In genomic region chr19:50642121-50642520, GRCm38 (mm10) we compare ENCODE assay signal across 26 mouse cellular contexts. TPM values are rescaled to one million over a fixed set of nuclear protein-coding genes. Genes with fewer than 3 reads are reported as not detected.
A peak's percentile ranks its signal among the peaks of the same experiment; 100 is the strongest.
DNase-seq lines count a peak whose midpoint lies in the region; ATAC-seq lines count a peak whose summit lies in the region.
"Had no signal": no experiment of that assay in that cellular context is flagged by ENCODE, and none has a peak within 500 bp of the region (broad histone marks: within the 10 kb centered on the region; RNA-seq: fewer than 3 reads in every experiment).

No protein-coding gene starts in this region.

- no peaks in the 10 kb centered on the region for H3K36me3 ChIP-seq in embryonic facial prominence, embryonic 14.5 days (ENCODE audit: control insufficient read depth, insufficient read depth, low read length)
- no peaks in the 10 kb centered on the region for H3K36me3 ChIP-seq in embryonic facial prominence, embryonic 10.5 days (replicated peaks)
- H3K36me3 ChIP-seq: embryonic facial prominence, embryonic 12.5 days; embryonic facial prominence, embryonic 15.5 days; forebrain, embryonic 10.5 days; forebrain, embryonic 12.5 days; G1E had no signal

- no peak; the same call in 1 of the 2 replicates for ATAC-seq in embryonic facial prominence, embryonic 14.5 days (ENCODE audit: low read depth)
- ATAC-seq: CD4-positive, CD25-positive, alpha-beta regulatory T cell, adult 4 months; forebrain, embryonic 14.5 days; forebrain, embryonic 16.5 days had no signal

- intact Hi-C loops in left cerebral cortex, postnatal 10 days (cut with DNase I), result no loop called here

- peak; percentile 35 for DNase-seq in embryonic facial prominence, embryonic 14.5 days (ENCODE audit: low spot score)
- no peak for DNase-seq in embryonic facial prominence, embryonic 10.5 days (ENCODE audit: low spot score)
- DNase-seq in Muller cell, postnatal 12 days (ENCODE audit: inconsistent ontology term), result peak; percentile 88
- peak; percentile 83 for DNase-seq in retina, embryonic 14.5 days (ENCODE audit: low spot score)
- no peak for DNase-seq in left cerebral cortex, postnatal 10 days (ENCODE audit: extremely low spot score in 1 of 2, low spot score in 2 of 2)
- no peak for DNase-seq in cerebellum, adult 9-11 months
- DNase-seq: adrenal gland, adult 2 months; adrenal gland, postnatal 10 days; adrenal gland, postnatal 25 days; B cell, adult 2 months; cerebellum, adult 11 months; cerebellum, adult 18-20 months; cerebellum, adult 8-10 months; cerebellum, postnatal 10 days; cerebellum, postnatal 25 days; embryo, embryonic 11 days had no signal

- no peak overlapping the region for H3K27ac ChIP-seq in embryonic facial prominence, embryonic 14.5 days (replicated peaks; ENCODE audit: low read depth, low read length)
- H3K27ac ChIP-seq in embryonic facial prominence, embryonic 10.5 days (replicated peaks), result no peak overlapping the region
- H3K27ac ChIP-seq: embryonic facial prominence, embryonic 12.5 days; embryonic facial prominence, embryonic 15.5 days; forebrain, embryonic 10.5 days; forebrain, embryonic 12.5 days had no signal

- H3K27me3 ChIP-seq in embryonic facial prominence, embryonic 14.5 days (replicated peaks; ENCODE audit: control insufficient read depth, insufficient read depth, low read length), result no peaks in the 10 kb centered on the region
- no peaks in the 10 kb centered on the region for H3K27me3 ChIP-seq in embryonic facial prominence, embryonic 10.5 days (replicated peaks; ENCODE audit: low read depth, poor library complexity, severe bottlenecking)
- H3K27me3 ChIP-seq: CH12.LX; embryonic facial prominence, embryonic 12.5 days; embryonic facial prominence, embryonic 15.5 days; forebrain, embryonic 12.5 days had no signal

- no peaks in the 10 kb centered on the region for H3K4me1 ChIP-seq in embryonic facial prominence, embryonic 14.5 days (ENCODE audit: control insufficient read depth, insufficient read depth, low read length)
- H3K4me1 ChIP-seq in embryonic facial prominence, embryonic 10.5 days, result no peaks in the 10 kb centered on the region
- H3K4me1 ChIP-seq: embryonic facial prominence, embryonic 12.5 days; embryonic facial prominence, embryonic 15.5 days had no signal

- 91% methylated on average over 1 of the region's 1 CpGs for WGBS in embryonic facial prominence, embryonic 14.5 days
- WGBS in embryonic facial prominence, embryonic 10.5 days, result 81% methylated on average over 1 of the region's 1 CpGs

- H3K9ac ChIP-seq in embryonic facial prominence, embryonic 14.5 days (ENCODE audit: low read depth, low read length), result no peak overlapping the region
- H3K9ac ChIP-seq: embryonic facial prominence, embryonic 12.5 days; embryonic facial prominence, embryonic 15.5 days; forebrain, embryonic 12.5 days had no signal

- H3K4me3 ChIP-seq in embryonic facial prominence, embryonic 14.5 days (ENCODE audit: low read depth, low read length), result no peak overlapping the region
- H3K4me3 ChIP-seq in embryonic facial prominence, embryonic 10.5 days, result no peak overlapping the region
- H3K4me3 ChIP-seq: embryonic facial prominence, embryonic 12.5 days; embryonic facial prominence, embryonic 15.5 days; erythroblast, embryonic 14.5 days; forebrain, embryonic 10.5 days; forebrain, embryonic 12.5 days had no signal

- H3K4me2 ChIP-seq in embryonic facial prominence, embryonic 14.5 days (ENCODE audit: low read depth, low read length), result no peak overlapping the region
- H3K4me2 ChIP-seq: embryonic facial prominence, embryonic 12.5 days; embryonic facial prominence, embryonic 15.5 days; forebrain, embryonic 12.5 days had no signal

- no peaks in the 10 kb centered on the region for H3K9me3 ChIP-seq in embryonic facial prominence, embryonic 14.5 days (ENCODE audit: control insufficient read depth, low read length)
- no peaks in the 10 kb centered on the region for H3K9me3 ChIP-seq in embryonic facial prominence, embryonic 10.5 days
- H3K9me3 ChIP-seq: embryonic facial prominence, embryonic 12.5 days; embryonic facial prominence, embryonic 15.5 days; forebrain, embryonic 10.5 days; forebrain, embryonic 12.5 days had no signal

RNA-seq across cellular contexts. Expression of gene Sorcs1, which starts 36.3 kb away (rescaled TPM):
- 3.5 and 4.9 TPM in 2 replicates for polyA plus RNA-seq in embryonic facial prominence, embryonic 14.5 days (2014; fragmentation: Nextera tagmentation; extraction: Ambion mirVana)
- polyA plus RNA-seq in embryonic facial prominence, embryonic 10.5 days (2016; fragmentation: Nextera tagmentation; extraction: Ambion mirVana), result 2.2 and 2.4 TPM in 2 replicates
- total RNA-seq in left cerebral cortex, postnatal 10 days (2021), result 10 to 100 TPM; 39.1 to 46.7 TPM
- polyA plus RNA-seq: CD4-positive, CD25-positive, alpha-beta regulatory T cell, adult 4 months; erythroblast, embryonic 14.5 days; G1E had no signal

Comparison
In these comparisons a context has a peak if more than half of its experiments do, and no peak if none do; other contexts are left out.
1. DNase-seq: peak in embryonic facial prominence, embryonic 14.5 days (single experiment), Muller cell, postnatal 12 days (single experiment) and retina, embryonic 14.5 days (single experiment); none in embryonic facial prominence, embryonic 10.5 days (single experiment), left cerebral cortex, postnatal 10 days (0 of 2) and cerebellum, adult 9-11 months (single experiment).